Mouse (Mus musculus) liver, postnatal 0 days (tissue): Measurements from ENCODE around the gene Klhl10.

ENCODE experiments used
- CTCF ChIP-seq: sonication (generic); IDR thresholded peaks from 2 replicates; pipeline ENCODE4 v1.5.1; 2016; ENCODE audit warnings: antibody characterized with exemption, low read depth
- EP300 ChIP-seq: IDR thresholded peaks from 2 replicates; pipeline ENCODE4 v1.6.1; 2016; ENCODE audit warnings: antibody characterized with exemption, low read depth, mild to moderate bottlenecking

DNA sequence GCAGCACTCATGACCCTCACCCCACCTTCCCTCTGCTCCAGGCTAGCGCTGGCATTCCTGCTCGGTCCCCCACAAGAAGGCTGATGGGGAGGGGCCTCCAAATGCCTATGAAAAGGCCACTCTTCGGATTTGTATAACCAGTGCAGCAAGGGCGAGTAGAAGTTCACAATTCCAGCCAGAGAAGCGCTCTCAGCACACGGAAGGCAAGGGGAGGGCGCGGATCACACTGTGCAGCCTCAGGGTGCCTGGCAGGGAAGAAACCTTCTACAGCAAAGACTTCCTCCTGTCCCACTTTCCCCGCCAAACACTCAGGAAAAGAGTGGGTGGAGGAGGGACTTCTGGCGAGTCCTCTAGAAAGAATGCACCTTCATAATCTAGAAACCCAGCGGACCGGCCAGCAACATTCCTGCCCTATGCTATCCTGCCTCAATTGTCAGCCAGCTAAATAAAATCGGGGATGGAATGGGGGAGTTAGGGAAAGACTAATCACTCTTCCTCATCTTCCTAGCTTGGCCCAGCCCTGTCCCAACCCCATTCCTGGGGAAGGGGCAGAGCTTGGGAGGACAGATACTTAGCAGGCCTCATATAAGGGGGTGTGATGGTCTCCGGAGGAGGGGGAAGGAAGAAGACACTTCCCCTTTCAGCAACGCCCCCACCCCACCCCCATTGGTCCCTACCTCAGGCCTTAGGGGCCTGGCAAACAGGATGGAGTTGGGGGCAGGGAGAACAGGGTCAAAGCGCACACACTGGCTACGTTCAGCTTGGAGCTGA lies 45.7 kb upstream of the Klhl10 start:
- no peak for TF ChIP-seq CTCF
- TF ChIP-seq EP300 = no peak
